Mouse (Mus musculus): ENCODE data around the gene Bfsp2.
"Not testable (repeated sequence)": the region's sequence is repeated elsewhere in the genome, so short reads cannot be mapped to it uniquely, and the experiment has no call there.

Gene Bfsp2

GRCm38 (mm10) chr9:103430431-103431220, 49.6 kb downstream of the Bfsp2 start:
- in situ Hi-C loops (cut with MboI), result no loop called here

GRCm38 (mm10) chr9:103426425-103426824, 53.8 kb downstream of the Bfsp2 start:
- in situ Hi-C loops (cut with MboI), result no loop called here

- in situ Hi-C loops (cut with MboI), result no loop called here
Observed at GRCm38 (mm10) chr9:103424869-103425268, 55.4 kb downstream of the Bfsp2 start.

DNA sequence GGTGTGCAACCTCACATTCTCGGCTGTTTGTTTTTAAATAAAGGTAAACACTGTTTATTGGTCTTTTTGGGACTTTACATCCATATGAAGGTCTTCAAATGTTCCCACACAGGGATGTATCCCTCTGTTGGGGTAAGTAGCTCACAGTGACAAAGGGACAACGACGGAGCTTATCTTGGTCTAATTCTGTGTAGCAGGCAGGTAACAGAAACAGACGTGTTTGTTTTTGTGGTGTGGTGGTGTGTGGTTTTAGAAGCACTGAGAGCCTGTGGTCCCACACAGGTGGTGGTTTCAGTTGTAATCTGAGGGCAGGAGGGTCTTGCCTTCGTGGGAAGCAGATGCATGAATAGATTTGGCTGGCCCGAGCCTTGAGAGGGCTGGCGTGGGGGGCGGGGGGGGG, 56.3 kb downstream of the Bfsp2 start:
- in situ Hi-C loops (cut with MboI), result no loop called here

DNA sequence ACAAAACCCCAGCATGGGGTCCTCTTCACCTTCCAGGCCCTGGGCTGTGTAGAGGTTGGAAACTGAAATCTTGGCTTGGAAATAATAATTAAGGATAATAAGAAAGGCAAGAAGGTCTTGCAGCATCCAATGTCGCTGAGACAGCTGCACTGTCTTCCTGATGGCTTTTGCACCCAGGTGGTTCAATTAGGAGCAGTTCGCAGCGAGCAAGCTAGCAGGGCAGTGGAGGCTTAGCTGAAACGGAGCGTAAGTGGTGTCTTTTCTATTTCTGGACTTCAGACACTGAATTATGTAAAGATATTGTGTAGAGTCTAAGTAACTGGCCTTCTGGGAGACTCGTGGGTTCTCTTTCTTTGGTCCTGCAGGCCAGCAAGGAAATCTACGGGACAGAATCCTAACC, 56.8 kb downstream of the Bfsp2 start:
- in situ Hi-C loops (cut with MboI), result no loop called here

- in situ Hi-C loops (cut with MboI), result no loop called here
Observed at GRCm38 (mm10) chr9:103422847-103423246, 57.4 kb downstream of the Bfsp2 start.

DNA sequence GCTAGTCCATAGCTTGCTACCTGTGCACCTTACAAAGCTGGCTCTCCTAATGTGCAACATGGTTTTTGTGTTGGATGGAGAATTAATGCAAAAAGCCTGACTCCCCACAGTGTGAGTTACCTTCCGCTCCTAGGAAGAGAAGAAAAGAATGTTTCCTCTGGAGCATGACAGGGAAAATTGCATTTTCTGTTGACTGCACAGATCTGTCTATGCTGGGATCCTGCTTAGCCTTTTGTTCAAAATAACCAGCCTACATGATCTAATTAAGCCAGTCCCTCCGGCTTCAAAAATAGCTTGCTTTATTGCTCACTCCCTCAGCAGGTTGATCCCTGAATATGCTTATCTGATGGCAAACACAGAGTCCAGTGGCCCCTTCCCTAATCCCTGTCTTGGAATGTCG, 59.4 kb downstream of the Bfsp2 start:
- in situ Hi-C loops (cut with MboI), result no loop called here

- in situ Hi-C loops (cut with MboI), result no loop called here
Observed at GRCm38 (mm10) chr9:103418786-103419185, 61.4 kb downstream of the Bfsp2 start.

GRCm38 (mm10) chr9:103418267-103418666, 62.0 kb downstream of the Bfsp2 start:
- in situ Hi-C loops (cut with MboI), result not testable (repeated sequence)

- in situ Hi-C loops (cut with MboI), result no loop called here
Observed at GRCm38 (mm10) chr9:103413457-103413856, 66.8 kb downstream of the Bfsp2 start.

- in situ Hi-C loops (cut with MboI), result no loop called here
Observed at GRCm38 (mm10) chr9:103409119-103409518, 71.1 kb downstream of the Bfsp2 start.

DNA sequence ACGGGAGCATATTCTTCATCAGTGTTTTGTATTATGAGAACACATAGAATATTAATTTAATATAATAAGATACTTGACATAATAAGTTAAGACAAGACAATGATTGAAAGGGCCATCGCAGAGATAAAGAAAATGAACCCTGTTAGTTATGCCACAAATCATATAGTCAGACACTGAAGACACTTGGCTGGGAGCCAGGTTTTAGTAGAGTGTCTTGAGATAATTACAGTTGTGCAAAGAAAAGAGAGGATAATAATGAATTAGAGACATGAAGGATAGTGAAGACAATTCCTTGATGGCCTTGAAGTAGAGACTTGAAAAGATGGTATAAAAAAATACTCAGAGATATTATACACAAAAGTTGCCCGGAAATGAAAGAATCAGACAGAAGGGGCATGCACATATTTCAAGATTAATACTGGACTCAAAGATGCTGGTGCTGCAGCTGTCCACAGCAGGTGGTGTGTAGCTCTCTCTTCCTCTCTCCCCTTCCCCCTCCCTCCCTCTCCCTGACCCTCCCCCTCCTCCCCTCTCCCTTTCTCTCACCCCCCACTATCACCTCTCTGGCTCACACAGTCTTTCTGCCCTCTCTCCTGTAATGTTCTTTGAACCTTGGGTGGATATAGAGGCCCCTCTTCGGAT, 72.0 kb downstream of the Bfsp2 start:
- in situ Hi-C loops (cut with MboI), result no loop called here

DNA sequence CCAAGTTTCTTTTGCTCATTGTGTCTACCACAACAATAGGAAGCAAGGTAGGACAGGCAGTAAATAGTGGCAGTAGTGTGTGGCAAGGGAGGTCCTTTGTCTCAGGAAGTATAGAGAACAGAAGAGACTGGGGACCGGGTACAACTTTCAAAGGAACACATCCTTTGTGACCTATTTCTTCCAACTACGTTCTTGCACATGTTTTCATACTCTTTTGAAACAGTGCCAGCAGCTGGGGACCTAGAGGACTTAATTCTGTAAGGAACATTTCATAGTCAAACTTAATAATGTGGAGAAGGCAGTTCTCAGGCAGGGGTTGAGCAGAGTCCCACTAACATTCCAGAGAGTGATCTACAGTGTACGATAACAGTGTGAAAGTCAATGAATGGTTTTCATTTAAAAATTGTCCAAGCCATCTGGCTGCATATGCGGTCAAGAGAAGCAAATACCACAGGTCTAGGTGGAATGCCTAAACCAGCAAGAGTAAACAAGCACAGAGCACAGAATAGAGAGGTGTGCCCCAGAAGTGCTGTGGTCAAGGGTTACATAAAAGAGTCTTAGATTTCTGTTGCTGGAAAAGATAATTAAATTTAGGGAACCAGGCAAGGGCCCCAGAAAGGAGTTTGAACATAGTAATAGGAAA, 76.8 kb downstream of the Bfsp2 start:
- in situ Hi-C loops (cut with MboI), result no loop called here

DNA sequence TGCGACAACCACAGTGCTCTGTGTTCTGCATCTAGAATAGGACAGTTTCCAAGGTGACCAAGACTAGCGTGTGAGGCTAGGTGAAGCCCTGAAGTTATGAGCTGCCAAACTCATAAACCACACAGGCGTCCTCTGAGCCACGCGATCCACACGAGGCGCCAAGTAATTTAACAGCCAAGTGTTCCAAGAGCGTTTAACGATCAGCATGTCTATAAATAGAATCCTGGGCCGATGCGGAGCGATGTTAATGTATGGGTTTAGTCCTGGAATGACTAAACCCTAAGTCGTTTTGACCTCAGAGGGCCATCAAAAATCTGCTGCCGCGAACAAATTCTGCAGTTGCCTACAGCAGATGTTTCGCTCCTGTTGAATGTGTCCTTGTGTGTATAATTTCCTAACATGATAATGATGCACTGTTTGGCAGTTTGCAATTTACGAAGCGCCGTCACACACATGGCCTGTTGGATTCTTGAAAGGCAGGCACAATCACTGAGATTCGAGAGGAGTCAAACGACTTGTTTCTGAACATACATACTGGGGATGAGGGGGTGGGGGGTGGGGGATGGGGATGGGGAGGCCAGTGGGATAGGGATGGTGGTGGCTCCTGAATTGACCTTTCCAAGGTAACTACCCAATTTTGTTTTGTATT, 81.6 kb downstream of the Bfsp2 start:
- in situ Hi-C loops (cut with MboI), result no loop called here

- in situ Hi-C loops (cut with MboI), result no loop called here
Observed at GRCm38 (mm10) chr9:103393256-103393655, 87.0 kb downstream of the Bfsp2 start.

DNA sequence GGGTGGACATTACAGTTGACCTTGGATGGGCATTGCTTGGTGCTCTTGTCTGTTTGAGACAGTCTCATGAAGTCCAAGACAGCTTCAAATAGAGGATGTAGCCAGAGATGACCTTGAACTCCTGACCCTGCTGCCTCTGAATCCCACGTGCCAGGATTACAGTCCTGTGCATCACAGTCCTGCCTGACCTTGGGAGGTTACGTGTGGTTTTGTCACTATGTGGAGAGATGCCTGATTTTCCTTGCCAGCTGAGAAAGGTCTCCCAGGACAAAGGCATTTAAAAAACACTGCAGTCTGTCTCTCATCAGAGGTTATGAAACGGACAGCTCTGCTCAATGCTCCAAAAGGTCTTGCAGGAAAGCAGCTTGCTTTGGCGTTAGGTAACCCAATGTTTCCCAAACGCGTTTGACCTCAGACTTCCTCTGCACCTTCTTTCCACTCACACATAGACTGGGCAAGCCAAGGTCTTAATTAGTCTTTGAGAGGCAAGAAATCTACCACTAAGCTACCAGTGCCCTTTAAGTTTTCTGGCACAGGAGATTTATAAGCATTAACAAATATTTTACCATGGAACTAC, 88.3 kb downstream of the Bfsp2 start:
- in situ Hi-C loops (cut with MboI), result no loop called here

DNA sequence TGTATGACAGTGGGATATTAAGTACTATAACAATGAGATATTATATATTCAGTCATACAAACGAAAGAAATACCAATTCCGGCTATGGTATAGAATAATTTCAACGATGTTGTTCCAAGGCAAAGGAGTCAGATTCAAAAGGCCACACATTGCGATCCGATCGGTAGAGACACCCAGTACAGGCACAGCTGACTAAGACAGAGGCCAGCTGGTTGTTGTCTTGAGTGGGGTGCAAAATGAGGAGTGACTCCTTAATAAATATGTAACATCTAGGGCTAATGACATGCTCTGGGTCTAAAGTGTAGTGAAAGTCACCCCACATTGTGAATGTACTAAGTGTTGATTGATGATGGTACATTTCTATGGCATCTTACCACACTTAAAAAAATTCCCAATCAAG, 91.0 kb downstream of the Bfsp2 start:
- in situ Hi-C loops (cut with MboI), result no loop called here

DNA sequence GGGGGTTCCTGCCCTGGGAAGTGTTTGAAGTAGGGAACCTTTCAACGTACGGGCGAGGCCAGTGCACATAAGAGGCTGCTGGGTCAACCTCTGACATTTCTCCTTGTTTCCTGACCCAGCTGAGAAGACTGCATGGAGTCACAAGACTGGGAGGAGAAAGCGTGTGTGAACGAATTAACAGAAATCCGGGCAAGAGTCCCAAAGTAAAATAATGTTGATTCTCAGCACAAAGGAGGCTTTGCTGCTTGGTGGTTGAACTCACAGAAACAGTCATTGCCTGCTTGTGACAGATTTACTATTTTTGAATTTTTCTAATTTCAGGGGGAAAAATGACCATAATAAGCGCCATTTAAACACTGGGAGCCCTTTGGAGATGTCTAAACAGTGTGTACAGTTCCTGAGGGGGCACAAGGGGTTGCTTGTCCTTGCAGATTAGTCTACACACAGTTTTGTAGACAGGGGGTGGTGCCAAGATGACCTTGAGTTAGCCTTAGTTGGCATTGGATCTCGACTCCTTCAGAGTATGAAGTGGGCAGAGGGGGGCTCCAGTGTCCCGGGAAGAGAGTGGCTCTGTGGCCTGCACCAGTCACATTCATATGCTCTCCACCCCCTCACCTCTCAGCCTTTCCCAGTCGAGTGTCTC, 93.1 kb downstream of the Bfsp2 start:
- in situ Hi-C loops (cut with MboI), result no loop called here

- in situ Hi-C loops (cut with MboI), result no loop called here
Observed at GRCm38 (mm10) chr9:103386573-103386972, 93.6 kb downstream of the Bfsp2 start.

- in situ Hi-C loops (cut with MboI), result no loop called here
Observed at GRCm38 (mm10) chr9:103385600-103385999, 94.6 kb downstream of the Bfsp2 start.

GRCm38 (mm10) chr9:103384141-103384796, 96.0 kb downstream of the Bfsp2 start:
- in situ Hi-C loops (cut with MboI), result no loop called here
